Mouse (Mus musculus) C2C12 (cell line): ENCODE measurements around the gene Fam198a. TPM values are rescaled to one million over a fixed set of nuclear protein-coding genes. Genes with fewer than 3 reads are reported as not detected.
A peak's percentile ranks its signal among the peaks of the same experiment; 100 is the strongest.

ENCODE experiments used
- H3K27me3 ChIP-seq: one replicate; pipeline ENCODE4 v1.6.1; 2011; ENCODE audit not compliant: control insufficient read depth, insufficient read depth, insufficient read length
- H3K36me3 ChIP-seq: one replicate; pipeline ENCODE4 v1.6.1; 2011; ENCODE audit not compliant: control insufficient read depth, insufficient read depth
- H3K4me3 ChIP-seq: one replicate; pipeline ENCODE4 v1.5.1; 2011; ENCODE audit warnings: mild to moderate bottlenecking, control low read depth; ENCODE audit not compliant: poor library complexity, insufficient read depth, severe bottlenecking
- H3K79me2 ChIP-seq: one replicate; pipeline ENCODE4 v1.6.1; 2011; ENCODE audit not compliant: control insufficient read depth, insufficient read depth
- H3K79me3 ChIP-seq: one replicate; pipeline ENCODE4 v1.6.1; 2011; ENCODE audit warnings: low read depth, control low read depth
- H3ac ChIP-seq: one replicate; pipeline ENCODE3; 2011; ENCODE audit warnings: low read depth; ENCODE audit not compliant: control insufficient read depth, insufficient read length
- CEBPB ChIP-seq: IDR thresholded peaks from one replicate; pipeline ENCODE4 v1.6.1; 2011; ENCODE audit warnings: low read depth, mild to moderate bottlenecking, control low read depth, moderate library complexity
- CTCF ChIP-seq: IDR thresholded peaks from one replicate; pipeline ENCODE4 v1.5.1; 2011; ENCODE audit not compliant: control insufficient read depth, insufficient read depth, insufficient read length
- FOSL1 ChIP-seq: IDR thresholded peaks from one replicate; pipeline ENCODE4 v1.8.0; 2011; ENCODE audit warnings: mild to moderate bottlenecking, low read length; ENCODE audit not compliant: poor library complexity, insufficient read depth, severe bottlenecking
- MAX ChIP-seq: IDR thresholded peaks from one replicate; pipeline ENCODE4 v1.6.1; 2011; ENCODE audit warnings: mild to moderate bottlenecking, control low read depth
- MYOD1 ChIP-seq: IDR thresholded peaks from one replicate; pipeline ENCODE4 v1.6.1; 2011; ENCODE audit warnings: low read depth; ENCODE audit not compliant: control insufficient read depth, insufficient read length
- MYOG ChIP-seq: IDR thresholded peaks from one replicate; pipeline ENCODE4 v1.6.1; 2011; ENCODE audit not compliant: control insufficient read depth, insufficient read length; ENCODE audit errors: extremely low read depth
- USF1 ChIP-seq: IDR thresholded peaks from one replicate; pipeline ENCODE4 v1.6.1; 2011; ENCODE audit warnings: low read depth, mild to moderate bottlenecking, control low read depth, moderate library complexity
- polyA plus RNA-seq: library from polyadenylated mRNA; unstranded; fragments of >200 nt; fragmentation: generic; extraction: Trizol; gene quantifications from one replicate; pipeline ENCODE4 v1.2.1, GENCODE M21; 2012; ENCODE audit warnings: missing spikeins

Fam198a gene
- polyA plus RNA-seq, 1 experiment = not detected

- Histone ChIP-seq H3ac (no peak overlapping the region), H3K36me3 (no peaks in the 10 kb centered on the region), H3K4me3 (no peak overlapping the region), H3K79me2 (no peaks in the 10 kb centered on the region), H3K79me3 (no peaks in the 10 kb centered on the region), H3K27me3 (peaks cover 16% of the 10 kb centered on the region)
- TF ChIP-seq CTCF (no peak), USF1 (no peak)
These were observed 38.0 kb upstream of the Fam198a start for GRCm38 (mm10) chr9:121912786-121913185.

- H3K79me2 ChIP-seq = no peaks in the 10 kb centered on the region
These were observed 36.5 kb upstream of the Fam198a start for GRCm38 (mm10) chr9:121914226-121914757.

GRCm38 (mm10) chr9:121915056-121915455, 35.7 kb upstream of the Fam198a start:
- Histone ChIP-seq H3K79me2 (no peaks in the 10 kb centered on the region), H3ac (no peak overlapping the region), H3K4me3 (no peak overlapping the region), H3K27me3 (peaks cover 7% of the 10 kb centered on the region), H3K36me3 (no peaks in the 10 kb centered on the region), H3K79me3 (no peaks in the 10 kb centered on the region)
- no peak for TF ChIP-seq CEBPB
- TF ChIP-seq MYOD1 = no peak
- no peak for TF ChIP-seq FOSL1
- TF ChIP-seq USF1 = no peak
- no peak for TF ChIP-seq CTCF
- no peak for TF ChIP-seq MYOG
- TF ChIP-seq MAX = no peak

More at GRCm38 (mm10) chr9:121914226-121914757, 36.5 kb upstream of the Fam198a start:
- no peak overlapping the region for H3K4me3 ChIP-seq
- TF ChIP-seq MAX (peak; percentile 78), FOSL1 (peak; percentile 57), MYOD1 (peak; percentile 73), CEBPB (peak; percentile 89), MYOG (no peak), USF1 (no peak), CTCF (no peak)
- H3K79me3 ChIP-seq = no peaks in the 10 kb centered on the region
- H3ac ChIP-seq = no peak overlapping the region
- peaks cover 7% of the 10 kb centered on the region for H3K27me3 ChIP-seq
- H3K36me3 ChIP-seq = no peaks in the 10 kb centered on the region

- H3K27me3 ChIP-seq = peaks cover 7% of the 10 kb centered on the region
These were observed 34.7 kb upstream of the Fam198a start, which contains the start of gene Cyp8b1 for GRCm38 (mm10) chr9:121916102-121916501. Gene Cyp8b1, minus strand, starts transcription at chr9:121916305.

GRCm38 (mm10) chr9:121919027-121919501, 31.7 kb upstream of the Fam198a start:
- Histone ChIP-seq H3K4me3 (no peak overlapping the region), H3K79me2 (no peaks in the 10 kb centered on the region), H3K36me3 (no peaks in the 10 kb centered on the region), H3ac (no peak overlapping the region), H3K79me3 (no peaks in the 10 kb centered on the region), H3K27me3 (peaks cover 10% of the 10 kb centered on the region)
- TF ChIP-seq MAX (no peak), CTCF (no peak), CEBPB (no peak)

More at GRCm38 (mm10) chr9:121916102-121916501, 34.7 kb upstream of the Fam198a start, which contains the start of gene Cyp8b1:
- no peaks in the 10 kb centered on the region for H3K79me2 ChIP-seq
- no peak for TF ChIP-seq USF1
- no peak for TF ChIP-seq CEBPB
- no peak for TF ChIP-seq MYOG
- TF ChIP-seq FOSL1 = no peak
- TF ChIP-seq MAX = no peak
- no peak for TF ChIP-seq CTCF
- no peak for TF ChIP-seq MYOD1
- H3ac ChIP-seq = no peak within 1 kb of the TSS
- no peaks in the 10 kb centered on the region for H3K36me3 ChIP-seq
- no peaks in the 10 kb centered on the region for H3K79me3 ChIP-seq
- H3K4me3 ChIP-seq = no peak within 1 kb of the TSS

- no peaks in the 10 kb centered on the region for H3K79me3 ChIP-seq
- no peak overlapping the region for H3K4me3 ChIP-seq
- H3K36me3 ChIP-seq = no peaks in the 10 kb centered on the region
- TF ChIP-seq MYOG (no peak), FOSL1 (no peak), CTCF (no peak), MAX (no peak), CEBPB (no peak)
- H3ac ChIP-seq = no peak overlapping the region
- H3K27me3 ChIP-seq = peaks cover 46% of the 10 kb centered on the region
- no peaks in the 10 kb centered on the region for H3K79me2 ChIP-seq
These were observed 27.3 kb upstream of the Fam198a start for GRCm38 (mm10) chr9:121923443-121923842.
